ENCODE assay signal across 19 mouse cellular contexts in genomic region chr7:84397320-84397719, GRCm38 (mm10). TPM values are rescaled to one million over a fixed set of nuclear protein-coding genes. Genes with fewer than 3 reads are reported as not detected.
DNase-seq lines count a peak whose midpoint lies in the region; ATAC-seq lines count a peak whose summit lies in the region.
"Had no signal": no experiment of that assay in that cellular context is flagged by ENCODE, and none has a peak within 500 bp of the region (broad histone marks: within the 10 kb centered on the region; RNA-seq: fewer than 3 reads in every experiment).

No protein-coding gene starts in this region.

- no peaks in the 10 kb centered on the region for H3K27me3 ChIP-seq in forebrain, embryonic 13.5 days
- H3K27me3 ChIP-seq in forebrain, embryonic 11.5 days (ENCODE audit: control insufficient read depth, insufficient read depth, low read length) = no peaks in the 10 kb centered on the region; the same call in 1 of the 2 replicates
- no peaks in the 10 kb centered on the region for H3K27me3 ChIP-seq in hindbrain, embryonic 16.5 days (replicated peaks; ENCODE audit: control insufficient read depth, insufficient read depth, low read length)
- H3K27me3 ChIP-seq in heart, embryonic 11.5 days (ENCODE audit: control insufficient read depth, insufficient read depth, low read length) = no peaks in the 10 kb centered on the region
- no peaks in the 10 kb centered on the region for H3K27me3 ChIP-seq in heart, embryonic 12.5 days (replicated peaks)
- H3K27me3 ChIP-seq: heart, embryonic 15.5 days; kidney, embryonic 15.5 days; lung, embryonic 15.5 days had no signal

- H3K36me3 ChIP-seq in forebrain, embryonic 13.5 days (ENCODE audit: poor library complexity, severe bottlenecking) = no peaks in the 10 kb centered on the region; the same call in 1 of the 2 replicates
- no peaks in the 10 kb centered on the region for H3K36me3 ChIP-seq in forebrain, embryonic 11.5 days (ENCODE audit: control insufficient read depth, insufficient read depth, low read length)
- H3K36me3 ChIP-seq in hindbrain, embryonic 16.5 days (ENCODE audit: control insufficient read depth, insufficient read depth, low read length) = no peaks in the 10 kb centered on the region
- H3K36me3 ChIP-seq in heart, embryonic 11.5 days (ENCODE audit: control insufficient read depth, insufficient read depth, low read length) = no peaks in the 10 kb centered on the region
- H3K36me3 ChIP-seq in heart, embryonic 12.5 days = no peaks in the 10 kb centered on the region
- H3K36me3 ChIP-seq: heart, embryonic 15.5 days; kidney, embryonic 15.5 days; lung, embryonic 15.5 days had no signal

- H3K4me1 ChIP-seq in forebrain, embryonic 13.5 days = peaks cover 44% of the 10 kb centered on the region
- peaks cover 6% of the 10 kb centered on the region for H3K4me1 ChIP-seq in forebrain, embryonic 11.5 days (replicated peaks; ENCODE audit: control insufficient read depth, insufficient read depth, low read length)
- peaks cover 19% of the 10 kb centered on the region for H3K4me1 ChIP-seq in hindbrain, embryonic 16.5 days (ENCODE audit: control insufficient read depth, insufficient read depth, low read depth, low read length)
- no peaks in the 10 kb centered on the region for H3K4me1 ChIP-seq in heart, embryonic 11.5 days (ENCODE audit: control insufficient read depth, insufficient read depth, low read length)
- H3K4me1 ChIP-seq in heart, embryonic 12.5 days (replicated peaks) = no peaks in the 10 kb centered on the region
- H3K4me1 ChIP-seq: heart, embryonic 15.5 days; kidney, embryonic 15.5 days; lung, embryonic 15.5 days had no signal

- WGBS in forebrain, embryonic 13.5 days = 52% methylated on average over 1 of the region's 1 CpGs
- 72% methylated on average over 1 of the region's 1 CpGs for WGBS in forebrain, embryonic 11.5 days
- WGBS in hindbrain, embryonic 16.5 days = 30% methylated on average over 1 of the region's 1 CpGs
- 39% methylated on average over 1 of the region's 1 CpGs for WGBS in heart, embryonic 11.5 days (ENCODE audit: insufficient replicate concordance)
- 39% methylated on average over 1 of the region's 1 CpGs for WGBS in heart, embryonic 12.5 days

- H3K9me3 ChIP-seq in forebrain, embryonic 13.5 days (replicated peaks) = no peaks in the 10 kb centered on the region
- H3K9me3 ChIP-seq in forebrain, embryonic 11.5 days (ENCODE audit: control insufficient read depth, low read length) = no peaks in the 10 kb centered on the region
- no peaks in the 10 kb centered on the region for H3K9me3 ChIP-seq in hindbrain, embryonic 16.5 days (ENCODE audit: control insufficient read depth, low read length)
- H3K9me3 ChIP-seq in heart, embryonic 11.5 days (replicated peaks; ENCODE audit: control insufficient read depth, low read length) = no peaks in the 10 kb centered on the region
- H3K9me3 ChIP-seq in heart, embryonic 12.5 days (replicated peaks) = no peaks in the 10 kb centered on the region
- H3K9me3 ChIP-seq: heart, embryonic 15.5 days; kidney, embryonic 15.5 days; lung, embryonic 15.5 days had no signal

- no peak; the same call in 1 of the 2 replicates for ATAC-seq in forebrain, embryonic 13.5 days
- no peak for ATAC-seq in forebrain, embryonic 11.5 days (replicated peaks; ENCODE audit: low FRiP score)
- peak; percentile 63 for ATAC-seq in hindbrain, embryonic 16.5 days
- no peak for ATAC-seq in heart, embryonic 11.5 days (replicated peaks; ENCODE audit: insufficient number of reproducible peaks, low FRiP score, low TSS enrichment)
- ATAC-seq in heart, embryonic 12.5 days (ENCODE audit: insufficient number of reproducible peaks, low FRiP score) = no peak
- ATAC-seq: inflammation-experienced regulatory T-cells, adult 6 months had no signal

- H3K9ac ChIP-seq in forebrain, embryonic 13.5 days = no peak overlapping the region
- H3K9ac ChIP-seq in forebrain, embryonic 11.5 days (ENCODE audit: low read length) = no peak overlapping the region
- H3K9ac ChIP-seq in hindbrain, embryonic 16.5 days (ENCODE audit: low read depth, low read length) = no peak overlapping the region
- H3K9ac ChIP-seq in heart, embryonic 11.5 days (ENCODE audit: low read depth, low read length) = no peak overlapping the region
- no peak overlapping the region for H3K9ac ChIP-seq in heart, embryonic 12.5 days
- H3K9ac ChIP-seq: heart, embryonic 15.5 days; kidney, embryonic 15.5 days; lung, embryonic 15.5 days had no signal

- intact Hi-C loops in left cerebral cortex, postnatal 4 days (cut with DNase I) = no loop called here

- DNase-seq in forebrain, embryonic 11.5 days (ENCODE audit: low spot score) = no peak
- peak; percentile 7 for DNase-seq in left cerebral cortex, postnatal 4 days
- no peak for DNase-seq in left cerebral cortex, adult 8-10 months (ENCODE audit: low spot score in 2 of 2)
- DNase-seq in skeletal muscle tissue, adult 2 months (ENCODE audit: low read depth, low spot score) = peak; percentile 0
- DNase-seq: gastrocnemius, postnatal 36 days; layer of hippocampus, adult 9-11 months; right cerebral cortex, postnatal 14 days; thymus, postnatal 4 days had no signal

- no peak overlapping the region for H3K4me2 ChIP-seq in forebrain, embryonic 13.5 days
- H3K4me2 ChIP-seq in forebrain, embryonic 11.5 days (ENCODE audit: low read depth, low read length, severe bottlenecking) = no peak overlapping the region
- no peak overlapping the region for H3K4me2 ChIP-seq in hindbrain, embryonic 16.5 days (ENCODE audit: low read length)
- no peak overlapping the region for H3K4me2 ChIP-seq in heart, embryonic 11.5 days
- no peak overlapping the region for H3K4me2 ChIP-seq in heart, embryonic 12.5 days
- H3K4me2 ChIP-seq: heart, embryonic 15.5 days; kidney, embryonic 15.5 days; liver, embryonic 11.5 days; lung, embryonic 15.5 days had no signal

- no peak overlapping the region for H3K4me3 ChIP-seq in forebrain, embryonic 13.5 days
- H3K4me3 ChIP-seq in forebrain, embryonic 11.5 days (ENCODE audit: low read depth, low read length) = no peak overlapping the region
- H3K4me3 ChIP-seq in hindbrain, embryonic 16.5 days (ENCODE audit: low read length) = no peak overlapping the region
- H3K4me3 ChIP-seq in heart, embryonic 11.5 days (ENCODE audit: low read depth, low read length) = no peak overlapping the region
- H3K4me3 ChIP-seq in heart, embryonic 12.5 days = no peak overlapping the region
- H3K4me3 ChIP-seq: heart, embryonic 15.5 days; kidney, embryonic 15.5 days; lung, embryonic 15.5 days; myocyte had no signal

- H3K27ac ChIP-seq in forebrain, embryonic 13.5 days = peak overlapping the region; percentile 46; the same call in 1 of the 2 replicates
- no peak overlapping the region for H3K27ac ChIP-seq in forebrain, embryonic 11.5 days (ENCODE audit: low read depth, low read length)
- H3K27ac ChIP-seq in hindbrain, embryonic 16.5 days (ENCODE audit: low read depth, low read length) = no peak overlapping the region
- H3K27ac ChIP-seq in heart, embryonic 11.5 days (ENCODE audit: low read depth, low read length) = no peak overlapping the region
- H3K27ac ChIP-seq in heart, embryonic 12.5 days (ENCODE audit: poor library complexity, severe bottlenecking) = no peak overlapping the region
- H3K27ac ChIP-seq: heart, embryonic 15.5 days; kidney, embryonic 15.5 days; lung, embryonic 15.5 days had no signal

RNA-seq across cellular contexts. Expression of gene Arnt2, which starts 12.7 kb away (rescaled TPM):
- polyA plus RNA-seq in forebrain, embryonic 13.5 days (2015; fragmentation: Nextera tagmentation; extraction: Ambion mirVana) = 46.4 and 55.0 TPM in 2 replicates
- polyA plus RNA-seq in forebrain, embryonic 11.5 days (2014; fragmentation: Nextera tagmentation; extraction: Ambion mirVana) = 40.9 and 43.0 TPM in 2 replicates
- total RNA-seq in left cerebral cortex, postnatal 4 days (2021) = 100 to 1,000 TPM; 209 to 210 TPM
- 100 to 1,000 TPM; 205 to 240 (median 236) TPM for total RNA-seq in left cerebral cortex, adult 8-10 months (2022)
- polyA plus RNA-seq in hindbrain, embryonic 16.5 days (2015; fragmentation: Nextera tagmentation; extraction: Ambion mirVana) = 53.8 and 72.4 TPM in 2 replicates
- 3.1 and 3.2 TPM in 2 replicates for polyA plus RNA-seq in heart, embryonic 11.5 days (2014; fragmentation: Nextera tagmentation; extraction: Ambion mirVana)
- polyA plus RNA-seq in heart, embryonic 12.5 days (2016; fragmentation: Nextera tagmentation; extraction: Ambion mirVana) = 4.4 and 5.3 TPM in 2 replicates
- total RNA-seq: megakaryocyte progenitor cell, adult 5-6 weeks had no signal

Comparison
In these comparisons a context has a peak if more than half of its experiments do, and no peak if none do; other contexts are left out.
1. DNase-seq: peak in left cerebral cortex, postnatal 4 days (single experiment) and skeletal muscle tissue, adult 2 months (single experiment); none in forebrain, embryonic 11.5 days (single experiment) and left cerebral cortex, adult 8-10 months (0 of 2).